Mouse (Mus musculus): ENCODE results near the gene Hephl1.
A peak's percentile ranks its signal among the peaks of the same experiment; 100 is the strongest.

DNA sequence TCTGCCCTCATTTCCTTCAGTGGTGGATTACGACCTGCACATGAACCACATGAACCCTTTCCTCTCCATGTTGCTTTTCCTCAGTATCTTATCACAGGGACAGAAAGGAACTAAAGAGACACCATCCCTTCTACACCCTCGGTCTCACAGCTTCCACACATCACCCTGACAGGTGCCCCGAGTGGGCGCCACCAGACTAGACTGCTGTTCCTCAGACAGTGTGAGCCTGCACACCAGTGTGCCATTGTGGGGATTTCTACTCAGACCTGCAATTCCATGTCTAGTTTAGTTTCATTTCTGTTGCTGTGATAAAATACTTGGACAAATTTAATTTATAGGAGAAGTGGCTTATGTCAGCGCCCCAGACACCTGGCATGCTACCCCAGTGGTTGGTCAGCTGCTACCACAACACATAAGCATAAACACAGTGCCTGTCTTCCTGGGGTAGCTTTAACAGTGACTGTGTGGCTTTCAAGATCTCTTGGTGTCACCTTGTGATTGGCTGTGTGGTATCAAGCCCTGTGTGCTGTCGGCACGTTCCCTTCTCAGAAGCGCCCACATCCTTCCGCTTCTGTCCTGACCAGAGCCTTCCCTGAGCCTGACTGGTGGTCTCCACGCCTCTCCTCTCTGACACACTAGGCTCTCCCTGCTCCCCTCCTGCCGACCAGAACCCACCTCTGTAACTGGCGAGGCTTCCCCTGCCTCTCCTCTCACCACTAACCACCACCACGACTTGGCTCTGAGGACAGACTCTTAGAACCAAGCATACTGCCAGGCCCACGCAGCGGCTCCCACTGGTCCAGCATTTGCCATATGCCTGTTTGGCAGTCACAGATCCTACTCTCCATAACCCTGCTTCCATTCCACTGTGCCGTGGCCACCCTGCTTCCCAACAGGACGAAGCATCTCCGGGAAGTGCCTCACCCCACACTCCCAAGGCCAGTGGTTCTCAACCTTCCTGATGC, 93.8 kb downstream of the Hephl1 start:
- TF ChIP-seq POLR2A (IDR thresholded peaks at IDR 0.05; ENCODE audit: control insufficient read depth, extremely low read depth, insufficient read depth, low read length, poor library complexity) (0 out of 2 replicates have a peak, but pooled peaks have one; percentile 39), CTCF (IDR thresholded peaks at IDR 0.05; ENCODE audit: borderline replicate concordance, control insufficient read depth, extremely low read depth, insufficient read depth, low read length, poor library complexity) (no peak)

Measured in thymus, adult 2 months (tissue).